Mouse (Mus musculus) stomach, postnatal 0 days (tissue): ENCODE measurements around the gene Ankrd44. TPM values are rescaled to one million over a fixed set of nuclear protein-coding genes. Genes with fewer than 3 reads are reported as not detected.

Experiments used
- ATAC-seq: fragments of 200-750 bp; cut with Nextera tagmentation; 2 replicates; pipeline ENCODE4 v1.8.0; 2017; ENCODE audit not compliant: low FRiP score, low TSS enrichment
- DNase-seq: peaks from one replicate; pipeline ENCODE4 v3.0.0-alpha.2; 2016; ENCODE audit warnings: low spot score
- H3K27ac ChIP-seq: fragments of 300-500 bp; sonication (generic); replicated peaks from 2 replicates; pipeline ENCODE4 v1.5.1; 2014; ENCODE audit warnings: mild to moderate bottlenecking, control low read depth
- H3K27me3 ChIP-seq: fragments of 300-500 bp; sonication (generic); 2 replicates; pipeline ENCODE4 v1.6.1; 2014; ENCODE audit warnings: low read length; ENCODE audit not compliant: control insufficient read depth, insufficient read depth
- H3K36me3 ChIP-seq: fragments of 300-500 bp; sonication (generic); 2 replicates; pipeline ENCODE4 v1.6.1; 2014; ENCODE audit warnings: low read length, mixed read lengths; ENCODE audit not compliant: control insufficient read depth, insufficient read depth
- H3K4me1 ChIP-seq: fragments of 300-500 bp; sonication (generic); replicated peaks from 2 replicates; pipeline ENCODE4 v1.6.1; 2014; ENCODE audit warnings: antibody characterized with exemption; ENCODE audit not compliant: control insufficient read depth, insufficient read depth
- H3K4me2 ChIP-seq: fragments of 300-500 bp; sonication (generic); replicated peaks from 2 replicates; pipeline ENCODE4 v1.6.1; 2014; ENCODE audit warnings: low read depth, mild to moderate bottlenecking, control low read depth, moderate library complexity
- H3K4me3 ChIP-seq: fragments of 300-500 bp; sonication (generic); 2 replicates; pipeline ENCODE4 v1.5.1; 2014; ENCODE audit warnings: low read depth, low read length, control low read depth
- H3K9ac ChIP-seq: fragments of 300-500 bp; sonication (generic); 2 replicates; pipeline ENCODE4 v1.6.1; 2014; ENCODE audit warnings: mild to moderate bottlenecking, low read length, control low read depth, mixed read lengths
- H3K9me3 ChIP-seq: fragments of 300-500 bp; sonication (generic); 2 replicates; pipeline ENCODE4 v1.6.1; 2016; ENCODE audit warnings: low read length; ENCODE audit not compliant: control insufficient read depth
- CTCF ChIP-seq: IDR thresholded peaks from 2 replicates; pipeline ENCODE4 v1.5.1; 2016; ENCODE audit warnings: antibody characterized with exemption, low read depth, mild to moderate bottlenecking, moderate library complexity
- EP300 ChIP-seq: optimal IDR thresholded peaks from 2 replicates; pipeline ENCODE3; 2016; ENCODE audit warnings: antibody characterized with exemption
- WGBS: fragments of 180-500 bp; shearing (Covaris S2); extraction: QIAGEN DNeasy Blood & Tissue Kit; methylation state at CpG from one replicate; pipeline ENCODE4 v1.1.7; 2014; 5-methylcytosine and 5-hydroxymethylcytosine counted together
- polyA plus RNA-seq: library from polyadenylated mRNA; unstranded; fragments of >200 nt; fragmentation: Nextera tagmentation; extraction: Ambion mirVana; gene quantifications from 2 replicates; pipeline ENCODE4 v1.2.1, GENCODE M21; 2015

Ankrd44 gene
- polyA plus RNA-seq, 1 experiment from 2014 or later, result 7.8 TPM

DNA sequence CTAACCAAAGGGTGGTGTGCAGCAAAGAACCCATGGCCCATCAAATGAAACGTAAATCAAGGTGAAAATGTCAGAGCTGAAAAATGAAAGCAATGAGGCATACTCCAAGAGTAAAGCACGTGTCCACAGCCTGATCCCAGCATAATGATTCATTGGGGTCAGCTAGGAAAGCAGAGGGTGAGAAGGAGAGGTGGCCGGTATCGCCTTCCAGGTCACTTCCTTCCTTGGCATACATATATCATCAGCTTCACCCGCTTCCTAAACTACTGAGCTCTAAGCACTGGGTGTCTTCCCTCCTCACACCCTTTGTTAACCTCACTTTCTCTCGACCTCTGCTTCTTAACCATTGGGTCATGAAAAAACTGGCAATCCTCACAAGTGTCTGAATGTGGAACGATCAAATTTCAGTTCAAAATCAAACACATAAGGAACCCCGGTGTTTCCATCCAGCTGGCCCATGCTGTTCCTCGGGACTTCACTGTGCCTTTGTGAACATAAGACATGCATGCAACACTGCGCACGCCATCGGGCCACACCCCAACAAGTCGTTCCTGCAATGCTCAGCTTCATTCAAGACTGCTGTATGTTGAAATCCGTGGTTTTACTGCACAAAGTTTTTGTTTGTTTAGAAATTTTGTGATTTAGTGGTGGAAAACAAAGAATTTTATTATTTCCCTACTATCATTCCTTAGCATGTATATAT lies 101.9 kb downstream of the Ankrd44 start:
- 60% methylated on average over 14 of the region's 14 CpGs for WGBS
- Histone ChIP-seq H3K27ac (no peak overlapping the region), H3K9me3 (no peaks in the 10 kb centered on the region), H3K27me3 (no peaks in the 10 kb centered on the region), H3K4me2 (no peak overlapping the region), H3K36me3 (no peaks in the 10 kb centered on the region), H3K4me1 (no peaks in the 10 kb centered on the region; the same call in 1 of the 2 replicates), H3K9ac (no peak overlapping the region), H3K4me3 (no peak overlapping the region)
- ATAC-seq (no peak), DNase-seq (no peak)
- TF ChIP-seq EP300 (no peak), CTCF (no peak)

DNA sequence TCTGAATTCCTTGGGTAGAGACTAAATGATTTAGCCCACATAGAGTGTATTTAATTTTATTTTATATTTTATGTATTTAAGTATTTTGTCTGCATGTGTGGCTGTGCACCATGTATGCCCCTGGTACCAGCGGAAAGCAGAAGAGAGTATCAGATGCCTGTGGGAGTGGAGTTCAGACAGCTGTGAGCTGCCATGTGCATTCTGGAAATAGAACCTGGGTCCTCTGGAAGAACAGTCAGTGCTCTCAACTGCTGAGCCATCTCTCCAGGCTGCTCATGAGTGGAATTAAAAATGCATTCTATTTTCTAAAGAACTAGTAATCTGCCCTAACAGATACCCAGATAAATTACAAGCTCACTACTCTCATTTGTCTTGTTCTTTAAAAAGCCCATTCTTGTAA lies 104.4 kb downstream of the Ankrd44 start:
- Histone ChIP-seq H3K36me3 (no peaks in the 10 kb centered on the region), H3K9ac (no peak overlapping the region), H3K4me3 (no peak overlapping the region), H3K4me2 (no peak overlapping the region), H3K27ac (no peak overlapping the region), H3K9me3 (no peaks in the 10 kb centered on the region), H3K4me1 (no peaks in the 10 kb centered on the region; the same call in 1 of the 2 replicates), H3K27me3 (no peaks in the 10 kb centered on the region)
- ATAC-seq, result no peak
- no peak for DNase-seq
- TF ChIP-seq CTCF (no peak), EP300 (no peak)
- 92% methylated on average over 1 of the region's 1 CpGs for WGBS

DNA sequence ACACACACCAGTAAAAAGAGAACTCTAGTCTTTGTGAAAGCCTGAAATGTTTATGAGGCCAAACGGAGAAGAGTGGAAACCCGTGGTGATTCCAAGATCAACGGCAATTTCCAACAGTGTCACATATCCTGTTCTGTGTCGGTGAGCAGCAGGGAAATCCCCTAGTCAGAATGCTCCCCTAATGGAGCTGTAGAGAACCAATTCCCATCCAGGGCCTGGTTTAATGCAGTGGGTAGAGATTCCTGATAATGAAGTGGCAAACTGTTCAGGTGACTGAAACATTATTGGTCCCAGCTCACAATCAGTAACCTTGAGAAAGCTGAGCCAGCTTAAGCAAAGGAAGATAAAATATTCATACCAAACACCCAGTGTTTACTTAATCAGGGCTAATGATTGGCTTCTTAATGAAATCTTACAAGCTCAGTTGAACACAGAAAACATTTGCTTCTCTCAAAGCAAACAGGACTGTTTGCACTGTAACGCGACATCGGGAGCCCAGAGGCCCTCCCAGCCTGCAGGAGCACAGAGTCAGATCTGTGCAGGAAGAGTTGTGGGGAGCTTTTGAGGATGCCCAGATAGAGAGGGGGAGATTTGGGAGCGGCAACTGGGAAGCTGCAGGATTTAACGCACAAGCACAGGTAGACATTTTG lies 110.9 kb downstream of the Ankrd44 start:
- TF ChIP-seq CTCF (no peak), EP300 (no peak)
- H3K36me3 ChIP-seq, result no peaks in the 10 kb centered on the region
- H3K4me2 ChIP-seq, result no peak overlapping the region
- WGBS, result 47% methylated on average over 9 of the region's 9 CpGs
- DNase-seq, result peak; percentile 65
- H3K4me3 ChIP-seq, result no peak overlapping the region
- H3K27ac ChIP-seq, result no peak overlapping the region
- H3K9ac ChIP-seq, result no peak overlapping the region
- no peaks in the 10 kb centered on the region for H3K9me3 ChIP-seq
- ATAC-seq, result peak; percentile 90
- no peaks in the 10 kb centered on the region for H3K4me1 ChIP-seq
- H3K27me3 ChIP-seq, result no peaks in the 10 kb centered on the region

DNA sequence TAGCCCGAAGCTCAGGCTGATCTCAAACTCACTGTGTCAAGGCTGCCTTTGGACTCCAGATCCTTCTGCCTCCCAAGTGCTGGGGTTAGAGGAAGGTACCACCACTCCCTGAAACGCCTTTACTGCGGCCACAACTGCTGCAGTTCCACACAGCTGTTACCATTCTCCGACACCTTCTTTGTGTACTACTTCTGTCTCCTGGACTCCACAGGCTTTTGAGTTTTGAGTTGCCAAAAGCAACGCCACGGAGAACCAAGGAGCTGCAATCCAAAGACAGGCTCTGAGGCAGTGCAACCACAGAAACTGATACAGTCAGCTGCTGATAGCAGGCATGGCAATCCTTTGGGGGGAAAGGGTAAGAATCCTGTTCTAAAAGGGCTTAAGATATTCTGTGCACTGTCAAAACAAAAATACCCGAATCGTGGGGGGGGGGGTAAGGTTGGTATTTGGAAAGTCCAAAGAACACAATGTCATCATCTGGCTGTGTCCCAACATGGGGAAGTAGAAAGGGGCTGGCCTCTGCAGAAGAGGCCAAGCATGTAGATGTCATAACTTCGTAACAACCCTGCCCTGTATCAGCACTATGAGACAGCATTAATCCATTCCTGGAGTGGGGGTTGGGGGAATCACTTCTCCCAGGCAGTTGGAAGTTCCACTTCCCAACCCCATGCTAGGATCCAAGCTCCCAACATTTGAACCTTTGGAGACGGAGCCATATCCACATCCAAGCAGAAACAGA lies 116.2 kb downstream of the Ankrd44 start:
- H3K9ac ChIP-seq, result no peak overlapping the region
- H3K27me3 ChIP-seq, result no peaks in the 10 kb centered on the region
- H3K4me3 ChIP-seq, result no peak overlapping the region
- WGBS, result 63% methylated on average over 10 of the region's 10 CpGs
- TF ChIP-seq CTCF (no peak), EP300 (no peak)
- no peak for DNase-seq
- no peak for ATAC-seq
- H3K27ac ChIP-seq, result no peak overlapping the region
- H3K9me3 ChIP-seq, result no peaks in the 10 kb centered on the region
- H3K4me2 ChIP-seq, result no peak overlapping the region
- no peaks in the 10 kb centered on the region for H3K4me1 ChIP-seq
- no peaks in the 10 kb centered on the region for H3K36me3 ChIP-seq

DNA sequence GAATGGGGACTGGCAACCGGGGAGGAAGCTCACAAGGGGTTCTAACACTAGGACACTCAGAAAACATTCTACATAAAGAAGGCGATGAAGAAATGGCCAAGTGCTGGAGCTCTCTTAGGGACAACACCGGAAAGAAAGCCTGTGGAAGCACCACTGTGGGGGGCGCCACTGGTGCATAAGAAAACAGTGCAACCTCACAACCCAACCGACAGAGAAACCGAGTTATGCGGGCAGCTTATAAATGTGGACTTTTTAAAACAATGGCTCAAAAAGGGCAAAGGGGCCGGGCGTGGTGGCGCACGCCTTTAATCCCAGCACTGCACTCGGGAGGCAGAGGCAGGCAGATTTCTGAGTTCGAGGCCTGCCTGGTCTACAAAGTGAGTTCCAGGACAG lies 117.1 kb downstream of the Ankrd44 start:
- DNase-seq (no peak), ATAC-seq (no peak)
- no peak overlapping the region for H3K4me2 ChIP-seq
- H3K9me3 ChIP-seq, result no peaks in the 10 kb centered on the region
- no peaks in the 10 kb centered on the region for H3K4me1 ChIP-seq
- no peaks in the 10 kb centered on the region for H3K27me3 ChIP-seq
- no peak for TF ChIP-seq EP300
- TF ChIP-seq CTCF, result no peak
- H3K27ac ChIP-seq, result no peak overlapping the region
- H3K36me3 ChIP-seq, result no peaks in the 10 kb centered on the region
- WGBS, result 93% methylated on average over 13 of the region's 13 CpGs
- no peak overlapping the region for H3K9ac ChIP-seq
- H3K4me3 ChIP-seq, result no peak overlapping the region
